Mouse (Mus musculus) stomach, adult 2 months (tissue): ENCODE measurements around the gene Ankle1. TPM values are rescaled to one million over a fixed set of nuclear protein-coding genes. Genes with fewer than 3 reads are reported as not detected.

Experiments used
- polyA plus RNA-seq: library from polyadenylated mRNA; depleted of rRNA; stranded (reverse); fragments of >200 nt; gene quantifications from 2 replicates; pipeline ENCODE4 v1.2.3, GENCODE M21; 2012; rRNA removed

Ankle1 gene
- 5.4 and 7.1 TPM in 2 replicates for polyA plus RNA-seq

DNA sequence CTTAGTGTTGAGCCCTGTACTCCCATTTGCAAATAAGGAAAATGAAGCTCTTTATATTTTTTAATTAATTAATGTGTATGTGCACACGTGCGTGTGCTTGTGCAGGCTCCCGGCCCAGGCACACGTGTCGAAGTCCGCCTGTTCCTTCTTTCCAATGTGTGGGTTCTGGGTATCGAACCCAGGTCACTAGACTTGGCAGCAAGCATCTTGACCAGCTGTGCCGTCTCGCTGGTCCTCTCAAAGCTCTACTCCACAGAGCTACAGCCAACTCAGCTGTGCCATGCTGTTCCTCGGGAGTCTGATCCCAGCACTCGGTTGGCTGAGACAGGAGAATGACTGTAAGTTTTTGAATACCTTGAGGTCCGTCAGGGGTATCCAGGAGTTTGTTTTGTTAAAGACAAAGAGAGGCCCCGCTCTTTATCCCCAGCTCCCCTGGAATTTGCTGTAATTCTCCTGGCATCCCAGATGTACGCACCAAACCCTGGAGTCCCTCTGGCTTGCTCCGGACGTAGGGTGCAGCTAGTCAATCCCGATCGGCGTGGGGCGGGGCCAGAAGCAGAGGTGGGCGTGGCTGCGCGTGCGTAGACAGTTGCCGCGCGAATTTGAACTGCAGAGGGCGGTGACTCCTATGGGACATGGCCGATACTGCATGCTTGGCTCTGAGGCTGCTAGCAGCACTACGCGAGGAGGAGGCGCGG is at the start of gene Ankle1:
Ankle1 (plus strand) TSS at position 610 of the 698 bp plus-strand sequence.

DNA sequence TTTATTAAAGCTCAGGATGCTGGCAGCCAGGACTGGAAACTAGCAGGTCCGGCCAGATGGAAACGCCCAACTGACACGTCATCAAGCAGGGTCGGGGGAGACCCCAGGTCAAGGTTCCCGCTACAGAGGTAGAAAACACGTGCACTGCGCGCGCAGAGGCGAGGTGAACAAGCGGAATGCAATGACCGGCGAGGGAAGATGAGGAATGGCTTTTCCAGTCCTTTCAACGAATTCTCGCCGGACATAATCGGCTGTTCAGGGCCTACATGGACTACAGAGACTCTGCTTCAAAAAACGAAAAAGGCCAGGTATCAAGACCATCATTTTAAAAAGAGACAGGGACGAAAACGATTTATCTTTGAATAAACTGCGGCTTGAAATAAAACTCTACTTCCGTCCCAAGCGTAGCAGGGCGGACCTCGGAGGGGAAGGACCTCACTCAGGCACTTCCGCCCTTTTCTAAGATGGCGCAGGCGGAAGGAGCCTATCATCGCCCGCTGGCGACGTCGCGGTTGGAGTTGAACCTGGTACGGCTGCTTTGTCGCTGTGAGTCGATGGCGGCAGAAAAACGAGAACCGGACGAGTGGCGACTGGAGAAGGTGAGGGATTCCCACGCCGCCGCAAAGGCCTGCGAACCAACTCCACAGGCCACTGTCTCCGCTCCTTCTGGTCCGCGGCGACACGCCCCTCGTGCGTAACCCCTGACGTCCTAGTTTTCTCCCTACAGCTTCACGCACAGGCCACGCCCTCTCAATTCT is 38.9 kb upstream of the Ankle1 start, which contains the start of gene Use1:
Use1 (plus strand) TSS at position 78 of the 758 bp plus-strand sequence.

GRCm38 (mm10) chr8:71371236-71371848 is 34.5 kb upstream of the Ankle1 start, which contains the start of gene Ocel1:
TSS of gene Ocel1 (plus strand) at chr8:71371298.

DNA sequence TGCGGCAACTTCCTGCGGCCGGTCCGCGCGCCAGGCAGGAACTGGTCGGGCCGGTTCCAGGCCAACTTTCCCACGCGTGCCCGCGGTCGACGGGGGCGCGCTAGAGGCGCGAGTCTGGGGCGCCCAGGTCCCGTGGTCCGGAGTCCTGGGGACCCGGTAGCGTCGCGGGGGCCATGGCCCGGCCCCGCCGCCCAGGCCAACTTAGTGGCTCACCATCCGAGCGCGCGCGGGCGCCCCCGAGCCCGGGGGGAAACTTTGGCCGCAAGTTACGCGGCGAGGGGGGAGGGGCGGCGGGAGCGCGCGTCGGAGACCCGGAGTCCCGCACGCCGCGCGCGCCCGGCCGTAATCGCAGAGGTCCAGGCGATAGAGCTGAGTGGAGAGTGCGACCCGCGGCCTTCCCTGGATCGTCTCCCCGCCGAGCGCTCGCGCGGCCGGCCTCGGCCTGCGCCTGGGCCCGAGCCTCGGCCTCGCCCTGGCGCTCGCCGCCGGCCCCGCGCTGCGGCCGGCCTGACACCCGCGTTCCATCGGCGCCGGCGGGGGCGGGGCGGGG is 24.3 kb upstream of the Ankle1 start, which contains the start of gene Nr2f6:
Nr2f6 (minus strand) TSS at position 540 of the 550 bp plus-strand sequence.

DNA sequence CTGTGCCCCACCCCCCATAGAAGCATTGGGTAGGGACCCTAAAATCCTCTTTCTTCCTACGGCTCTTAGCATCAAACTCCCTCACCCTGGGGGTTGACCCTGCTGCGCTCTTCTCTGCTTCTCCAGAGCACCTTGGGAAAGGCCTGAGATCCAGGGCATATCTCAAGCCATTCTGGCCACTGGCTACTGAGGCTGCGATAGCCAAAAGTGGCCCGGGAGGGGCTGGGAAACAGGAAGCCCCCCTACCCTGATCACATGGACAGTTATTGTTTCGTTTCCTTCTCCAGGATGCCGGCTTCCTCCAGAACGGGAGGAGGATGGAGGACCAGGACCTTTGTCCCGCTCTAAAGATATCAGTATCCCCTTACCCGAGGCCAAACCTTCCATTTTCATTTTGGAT is 10.2 kb upstream of the Ankle1 start, which contains the start of gene Ushbp1:
Ushbp1 (minus strand) TSS at position 174 of the 400 bp plus-strand sequence.

DNA sequence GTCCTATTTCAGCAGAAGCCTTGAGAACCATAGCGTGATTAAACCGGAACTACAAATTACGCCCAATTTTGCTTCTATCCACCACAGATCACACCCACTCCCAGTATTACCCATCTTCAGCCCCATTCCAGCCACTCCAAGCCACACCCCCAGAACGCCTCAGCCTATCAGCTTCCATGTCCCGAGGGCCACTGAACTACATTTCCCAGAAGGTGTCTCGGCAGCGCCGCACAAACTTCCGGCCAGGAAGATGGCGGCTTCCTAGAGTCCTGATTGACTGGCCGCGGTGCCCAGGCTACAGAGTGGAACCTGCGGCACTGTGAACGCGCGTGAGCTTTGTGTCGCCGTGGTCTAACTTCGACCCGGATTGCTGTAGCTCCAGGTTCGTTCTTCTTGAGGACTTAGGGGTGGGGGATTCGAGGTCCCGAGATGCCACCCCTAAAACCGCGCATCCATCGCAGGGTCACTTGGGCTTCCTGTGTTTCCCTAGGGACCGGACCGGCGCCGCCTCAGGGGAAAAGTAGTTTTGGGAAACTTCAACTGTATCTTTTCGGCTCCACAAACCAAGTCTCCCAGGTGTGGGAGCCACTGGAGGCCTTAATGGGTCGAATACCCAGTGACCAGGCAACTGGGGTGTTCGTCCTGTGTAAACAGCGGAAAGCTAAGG is 9.0 kb upstream of the Ankle1 start, which contains the start of gene Babam1:
Babam1 (plus strand) TSS at position 223 of the 667 bp plus-strand sequence.

Other genes starting within 250 kb of the Ankle1 start
- gene Myo9b, start 133.3 kb upstream of the Ankle1 start, polyA plus RNA-seq = 11.4 and 13.0 TPM in 2 replicates
- 6.0 and 6.8 TPM in 2 replicates for gene Haus8, start 133.1 kb upstream of the Ankle1 start, polyA plus RNA-seq
- gene Use1, start 39.2 kb upstream of the Ankle1 start, polyA plus RNA-seq = 31.4 and 31.5 TPM in 2 replicates
- gene Ocel1, start 34.7 kb upstream of the Ankle1 start, polyA plus RNA-seq = 16.8 and 18.4 TPM in 2 replicates
- gene Nr2f6, start 24.1 kb upstream of the Ankle1 start, polyA plus RNA-seq = 162 and 384 TPM in 2 replicates
- 8.7 and 12.0 TPM in 2 replicates for gene Ushbp1, start 10.2 kb upstream of the Ankle1 start, polyA plus RNA-seq
- gene Babam1, start 9.1 kb upstream of the Ankle1 start, polyA plus RNA-seq = 54.0 and 63.5 TPM in 2 replicates
- 17.5 and 35.4 TPM in 2 replicates for gene Abhd8, start 57.6 kb downstream of the Ankle1 start, polyA plus RNA-seq
- 88.5 and 151 TPM in 2 replicates for gene Mrpl34, start 58.9 kb downstream of the Ankle1 start, polyA plus RNA-seq
- 58.8 and 59.1 TPM in 2 replicates for gene Dda1, start 63.2 kb downstream of the Ankle1 start, polyA plus RNA-seq
- 16.2 and 28.7 TPM in 2 replicates for gene Ano8, start 80.0 kb downstream of the Ankle1 start, polyA plus RNA-seq
- 23.1 and 27.9 TPM in 2 replicates for gene Gtpbp3, start 82.1 kb downstream of the Ankle1 start, polyA plus RNA-seq
- 259 and 270 TPM in 2 replicates for gene Plvap, start 105.7 kb downstream of the Ankle1 start, polyA plus RNA-seq
- 0.08 TPM in 1 of 2 replicates, not detected in the other for gene Ccdc194, start 119.7 kb downstream of the Ankle1 start, polyA plus RNA-seq
- 80.5 and 110 TPM in 2 replicates for gene Bst2, start 131.4 kb downstream of the Ankle1 start, polyA plus RNA-seq
- gene Mvb12a, start 136.9 kb downstream of the Ankle1 start, polyA plus RNA-seq = 119 and 201 TPM in 2 replicates
- gene Tmem221, start 152.9 kb downstream of the Ankle1 start, polyA plus RNA-seq = 0.63 and 1.4 TPM in 2 replicates
- gene Nxnl1, start 160.6 kb downstream of the Ankle1 start, polyA plus RNA-seq = not detected in 2 replicates
- 44.1 and 45.9 TPM in 2 replicates for gene Slc27a1, start 162.9 kb downstream of the Ankle1 start, polyA plus RNA-seq
- gene Pgls, start 186.2 kb downstream of the Ankle1 start, polyA plus RNA-seq = 114 and 270 TPM in 2 replicates
- 0.95 and 2.5 TPM in 2 replicates for gene Fam129c, start 191.6 kb downstream of the Ankle1 start, polyA plus RNA-seq
- gene Colgalt1, start 205.0 kb downstream of the Ankle1 start, polyA plus RNA-seq = 35.6 and 56.1 TPM in 2 replicates